Mouse (Mus musculus) thymus, postnatal 0 days (tissue): Measurements from ENCODE around the gene F13a1. TPM values are rescaled to one million over a fixed set of nuclear protein-coding genes. Genes with fewer than 3 reads are reported as not detected.

ENCODE experiments used
- DNase-seq: peaks from one replicate; pipeline ENCODE4 v3.0.0-alpha.2; 2015; ENCODE audit warnings: low spot score
- polyA plus RNA-seq: library from polyadenylated mRNA; unstranded; fragments of >200 nt; fragmentation: Nextera tagmentation; extraction: Ambion mirVana; gene quantifications from 2 replicates; pipeline ENCODE4 v1.2.1, GENCODE M21; 2015

Gene F13a1
- 25.3 and 32.3 TPM in 2 replicates for polyA plus RNA-seq

DNA sequence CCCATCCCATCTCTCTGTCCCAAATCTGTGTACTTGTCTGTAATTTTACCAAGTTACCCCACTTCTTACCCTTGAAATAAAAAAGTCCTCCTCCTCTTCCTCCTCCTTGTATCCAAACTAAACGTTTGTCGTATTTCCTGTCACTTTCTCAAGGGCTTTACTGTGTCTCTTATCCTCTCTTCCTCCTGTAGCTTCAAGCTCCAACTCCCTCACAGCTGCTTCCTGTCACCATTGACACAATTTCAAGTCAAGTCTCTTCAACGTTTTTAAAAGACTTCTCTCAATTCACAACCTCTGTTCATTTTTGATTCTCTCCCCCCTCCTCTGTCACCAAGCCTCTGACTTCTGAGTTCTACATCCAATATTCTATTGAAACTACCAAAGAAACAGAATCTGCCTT, at the start of gene F13a1:
Gene F13a1 (minus strand): TSS at position 119 of the 400 bp plus-strand sequence.
- DNase-seq, result peak; percentile 75

DNA sequence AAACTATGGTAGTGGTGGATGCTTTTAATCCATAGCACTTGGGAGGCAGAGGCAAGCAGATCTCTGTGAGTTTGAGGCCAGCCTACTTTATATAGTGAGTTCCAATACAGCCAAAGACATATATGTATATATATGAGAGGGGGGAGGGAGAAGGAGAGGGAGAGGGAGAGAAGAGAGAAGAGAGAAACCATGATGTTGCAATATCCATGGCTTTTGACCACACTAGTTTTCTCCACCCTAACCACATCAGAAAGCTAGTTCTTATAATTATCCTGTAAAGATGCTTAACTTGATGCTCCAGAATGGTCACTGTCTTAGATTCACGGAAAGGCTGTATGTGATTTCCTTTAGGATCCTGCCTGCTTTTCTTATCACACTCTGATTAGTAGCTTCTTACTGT, 41.6 kb upstream of the F13a1 start:
- DNase-seq, result no peak

DNA sequence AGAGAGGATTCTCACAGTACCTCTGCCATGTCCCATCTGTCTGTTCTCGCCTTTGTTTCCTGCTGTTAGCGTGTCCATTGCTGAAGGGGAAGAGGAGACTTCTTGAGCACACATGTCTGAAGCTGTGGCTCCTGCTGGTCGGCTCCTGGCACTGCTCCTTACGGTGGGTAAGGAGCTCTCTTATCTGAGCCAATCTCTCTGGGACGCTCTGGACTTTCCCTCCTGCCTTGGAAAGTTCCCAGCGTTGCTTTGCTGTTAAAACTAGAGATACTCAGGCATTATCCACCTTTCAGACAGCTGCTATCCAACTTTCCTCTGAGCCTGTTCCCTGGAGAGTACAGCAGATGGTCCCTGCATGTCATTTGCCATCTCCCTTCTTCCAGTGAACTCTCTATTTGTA, 39.1 kb upstream of the F13a1 start:
- no peak for DNase-seq

DNA sequence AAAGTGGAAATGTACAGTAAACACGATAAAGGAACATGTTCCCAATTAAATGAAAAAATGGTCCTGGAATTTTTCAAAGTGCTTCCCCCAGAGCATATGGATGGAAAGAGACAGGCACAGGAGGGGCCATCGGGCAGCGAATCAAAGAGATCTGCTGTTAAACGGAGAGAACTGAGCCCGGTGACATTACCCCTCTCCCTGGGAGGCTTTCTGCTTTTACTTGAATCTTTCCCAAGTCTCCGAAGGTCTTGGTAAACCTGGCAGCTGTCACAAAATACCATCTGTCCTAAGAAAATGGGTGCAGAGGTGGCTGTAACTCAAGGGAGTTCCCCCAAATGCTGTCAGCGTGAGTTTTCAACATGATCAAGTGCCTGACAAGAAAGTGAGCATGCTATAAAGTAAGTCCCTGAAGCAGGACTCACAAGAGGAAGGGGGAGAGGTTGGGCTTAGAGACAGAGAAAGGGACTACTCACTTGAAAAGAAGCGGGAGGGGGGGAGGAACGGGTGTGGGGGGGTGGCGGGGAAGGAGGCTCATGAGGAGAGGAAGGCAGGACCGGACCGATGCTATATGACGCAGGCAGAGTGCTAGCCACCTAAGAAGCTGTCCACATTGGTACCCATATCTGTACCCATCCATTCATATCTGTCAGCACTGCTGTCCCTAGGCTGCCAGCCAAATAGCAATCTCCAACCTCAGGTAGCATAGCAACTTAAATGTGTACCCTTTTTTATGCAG, 31.6 kb upstream of the F13a1 start:
- DNase-seq, result no peak

DNA sequence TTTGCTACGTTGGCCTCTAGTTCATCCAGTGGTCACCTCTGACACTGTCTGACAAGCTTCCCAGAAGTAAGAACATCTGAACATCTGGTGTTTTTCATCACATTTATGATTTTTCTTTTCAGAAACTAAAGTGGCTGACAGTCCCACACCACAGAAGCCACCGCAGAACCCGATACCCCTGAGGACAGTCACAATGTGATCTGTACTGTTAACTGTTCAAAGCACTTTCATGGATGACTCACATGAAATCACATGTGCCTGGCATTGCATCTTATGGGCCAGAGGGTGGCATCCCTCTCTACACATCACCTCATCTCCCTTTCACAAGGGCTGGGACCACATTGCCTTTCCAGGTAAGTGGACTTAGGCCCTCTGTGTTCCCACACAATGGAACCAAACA, 21.3 kb upstream of the F13a1 start:
- no peak for DNase-seq

DNA sequence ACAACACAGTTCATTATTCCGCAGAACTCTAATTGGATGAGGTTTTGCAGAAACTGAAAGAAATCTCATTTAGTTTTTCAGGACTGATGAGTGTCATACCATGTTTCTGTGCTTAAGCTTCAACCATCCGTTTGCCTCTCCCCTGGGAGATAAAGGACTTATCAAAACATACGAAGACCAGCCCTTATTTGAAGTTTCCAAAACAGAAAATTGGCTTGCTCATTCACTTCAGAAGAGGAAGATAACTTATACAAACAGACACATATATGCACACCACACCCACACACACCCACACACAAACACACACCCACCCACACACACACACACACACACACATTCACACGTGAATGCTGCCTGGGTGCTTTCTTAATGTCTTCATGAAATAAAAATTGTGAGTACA, 20.8 kb upstream of the F13a1 start:
- DNase-seq, result no peak

DNA sequence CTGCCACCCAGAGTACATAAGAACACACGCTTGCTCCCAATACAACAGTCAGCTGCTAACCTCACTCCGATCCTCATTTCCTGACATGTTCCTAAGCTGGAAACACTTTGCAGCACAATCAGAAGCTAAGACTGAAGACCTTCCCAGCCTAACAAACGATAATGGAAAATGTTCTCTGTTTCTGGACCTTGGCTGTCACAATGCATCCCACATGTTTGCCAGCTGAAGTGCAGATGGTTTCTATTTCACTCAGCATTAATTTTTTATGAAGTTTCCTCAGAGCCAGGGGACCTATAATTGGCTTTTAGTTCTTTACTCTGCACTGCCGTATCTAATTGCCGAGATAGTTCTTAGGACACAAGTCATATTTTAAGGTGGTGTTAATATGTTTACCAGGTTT, 10.8 kb upstream of the F13a1 start:
- no peak for DNase-seq

DNA sequence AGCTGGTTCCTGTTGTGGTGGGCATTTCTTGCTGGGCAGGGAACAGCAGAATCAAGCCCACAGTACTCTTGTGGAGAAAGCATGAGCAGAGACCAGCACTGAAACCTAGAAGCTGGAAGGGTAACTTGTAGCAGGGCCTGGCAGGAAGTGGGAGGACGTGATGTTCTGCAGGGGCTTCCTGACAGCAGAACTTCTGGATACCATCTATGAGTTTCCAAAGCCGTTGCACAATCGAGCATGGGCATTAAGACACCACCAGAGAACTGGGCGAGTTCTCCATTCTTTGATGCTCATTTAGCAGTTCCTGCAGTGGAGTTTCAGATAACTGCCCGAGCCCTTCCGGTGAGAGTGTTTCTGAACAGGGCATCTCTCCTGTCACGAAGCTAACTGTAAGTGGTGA, 6.6 kb upstream of the F13a1 start:
- peak; percentile 31 for DNase-seq

DNA sequence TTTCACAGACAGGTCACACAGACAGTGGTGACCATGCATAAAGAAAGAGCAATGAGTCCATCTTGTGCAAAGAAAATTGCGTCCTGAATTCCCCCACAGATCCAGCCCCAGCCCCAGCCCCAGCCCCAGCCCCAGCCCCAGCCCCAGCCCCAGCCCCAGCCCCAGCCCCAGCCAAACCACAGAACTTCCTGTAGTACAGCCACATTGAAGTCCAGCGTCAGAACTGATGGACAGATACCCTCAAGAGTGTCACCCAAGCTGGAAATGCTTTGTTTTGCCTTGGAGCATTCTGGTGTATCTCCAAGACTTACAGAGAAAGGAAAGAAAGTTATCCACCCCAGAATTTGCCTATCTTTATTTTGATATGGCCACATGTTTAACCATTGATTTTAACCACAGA, 413 bp downstream of the F13a1 start:
- DNase-seq, result no peak

DNA sequence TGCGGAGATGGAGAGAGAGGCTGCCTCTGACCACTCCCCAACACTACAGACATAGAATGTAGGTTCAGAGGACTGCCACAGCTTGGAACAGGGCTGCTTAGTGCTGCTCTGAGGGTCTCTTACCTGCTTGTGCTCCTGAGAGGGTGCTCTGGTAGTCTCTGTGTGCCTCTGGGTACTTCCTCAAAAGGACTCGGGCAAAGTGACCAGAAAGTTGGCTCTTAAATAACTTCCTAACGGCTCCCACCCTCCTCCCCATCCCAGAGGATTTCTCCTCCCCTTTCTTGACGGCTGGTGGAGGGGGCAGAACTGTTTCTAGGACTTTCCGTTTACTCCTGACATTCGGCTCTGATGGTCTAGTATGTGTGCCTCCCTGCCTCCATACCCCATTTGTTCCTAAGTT, 1.0 kb downstream of the F13a1 start:
- DNase-seq, result no peak

DNA sequence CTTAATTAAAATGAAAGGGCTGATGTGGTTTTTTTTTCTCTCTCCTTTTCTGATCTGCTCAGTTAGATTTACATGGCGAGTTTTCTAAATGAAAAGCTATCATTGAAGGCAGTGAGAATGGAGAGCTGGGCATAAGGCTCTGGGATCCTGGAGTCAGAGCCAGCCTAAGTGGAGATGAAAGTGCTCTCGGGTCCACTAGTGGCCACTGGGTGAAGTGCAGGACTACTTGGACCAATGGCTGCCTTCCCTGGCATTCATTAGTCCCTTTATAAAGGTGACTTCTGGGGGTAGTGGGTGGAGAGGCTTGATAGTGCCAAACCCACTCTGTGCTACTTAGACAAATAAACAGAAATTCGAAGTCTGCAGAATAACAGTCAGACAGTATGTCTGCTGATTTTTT, 5.0 kb downstream of the F13a1 start:
- DNase-seq, result no peak

DNA sequence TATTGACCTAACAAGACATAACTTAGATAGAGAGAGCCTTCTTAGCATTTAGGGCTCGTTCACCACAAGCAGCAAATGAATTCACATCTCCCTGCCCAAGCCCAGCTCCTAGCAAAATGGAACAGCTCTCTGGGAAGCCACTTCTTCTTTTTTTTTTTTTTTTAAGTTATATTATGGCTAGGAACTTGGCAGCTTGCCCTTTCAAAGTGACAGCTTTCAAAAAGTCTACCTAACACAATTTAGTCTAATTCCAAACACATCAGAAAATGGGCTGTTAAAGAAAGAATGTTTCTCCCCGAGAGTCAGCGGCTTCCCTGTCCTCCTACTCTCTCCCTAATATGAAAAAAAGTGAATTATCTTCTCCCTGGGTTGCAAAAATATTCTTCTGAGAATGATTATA, 15.3 kb downstream of the F13a1 start:
- DNase-seq, result no peak

DNA sequence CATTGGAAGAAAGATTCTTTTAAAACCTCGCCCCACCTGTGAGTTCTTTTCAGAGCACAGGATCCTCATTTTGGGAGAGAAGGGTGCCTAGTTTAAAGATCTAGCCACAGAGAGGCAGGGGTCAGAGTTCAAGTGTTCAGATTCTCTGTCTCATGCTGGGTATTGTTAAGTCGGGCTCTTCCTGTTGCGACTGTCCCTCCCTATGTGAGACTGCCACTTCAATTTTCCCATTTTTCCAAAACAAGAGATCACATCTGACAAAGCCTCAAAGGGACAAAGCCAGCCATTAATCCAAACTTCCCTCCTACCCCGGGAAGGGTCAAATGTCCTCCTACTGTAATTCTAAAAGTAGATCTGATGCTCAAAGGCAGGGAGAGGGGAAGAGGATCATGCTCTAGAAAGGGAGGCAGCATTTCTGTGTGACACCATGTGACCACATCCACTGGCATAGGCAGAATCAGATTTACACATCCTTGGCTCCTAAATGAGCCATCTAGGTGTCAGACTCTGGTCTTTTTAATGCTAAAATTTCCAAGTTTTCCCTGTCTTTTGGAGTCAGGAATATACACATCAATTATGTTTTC, 24.0 kb downstream of the F13a1 start:
- no peak for DNase-seq

DNA sequence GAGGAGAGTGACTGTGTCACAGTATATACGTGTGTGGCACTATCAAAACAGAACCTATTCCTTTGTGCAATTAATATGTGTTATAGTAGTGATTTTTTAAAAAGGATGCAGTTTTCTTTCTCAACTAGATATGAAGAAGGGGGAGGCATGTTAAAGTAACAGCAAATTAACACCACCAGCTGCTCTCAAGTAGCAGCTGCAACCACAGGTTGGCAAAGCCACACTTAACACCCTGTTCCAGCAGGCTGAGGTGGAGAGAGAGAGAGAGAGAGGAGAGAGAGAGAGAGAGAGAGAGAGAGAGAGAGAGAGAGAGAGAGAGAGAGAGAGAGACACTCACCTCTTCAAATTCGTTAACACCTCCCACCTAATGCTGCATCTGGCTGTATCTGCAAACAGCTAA, 28.5 kb downstream of the F13a1 start:
- peak; percentile 71 for DNase-seq

DNA sequence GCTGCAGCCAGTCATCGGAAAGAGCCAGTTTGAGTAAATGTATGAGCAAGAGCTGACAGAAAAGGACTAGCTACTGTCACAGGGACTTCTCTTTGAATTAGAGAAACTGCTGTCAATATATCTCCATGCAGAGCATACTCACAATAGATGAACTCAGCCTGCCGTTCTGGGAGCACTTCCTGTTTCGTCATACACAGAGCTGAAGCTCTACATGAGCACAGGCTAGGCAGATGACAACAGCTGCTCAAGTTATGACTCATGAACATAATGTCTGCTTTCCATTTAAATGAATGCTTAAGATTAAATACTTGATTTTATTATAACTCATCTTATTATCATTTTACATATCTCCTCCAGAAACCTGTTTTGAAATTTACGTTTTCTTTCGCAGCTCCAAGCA, 39.3 kb downstream of the F13a1 start:
- peak; percentile 36 for DNase-seq

DNA sequence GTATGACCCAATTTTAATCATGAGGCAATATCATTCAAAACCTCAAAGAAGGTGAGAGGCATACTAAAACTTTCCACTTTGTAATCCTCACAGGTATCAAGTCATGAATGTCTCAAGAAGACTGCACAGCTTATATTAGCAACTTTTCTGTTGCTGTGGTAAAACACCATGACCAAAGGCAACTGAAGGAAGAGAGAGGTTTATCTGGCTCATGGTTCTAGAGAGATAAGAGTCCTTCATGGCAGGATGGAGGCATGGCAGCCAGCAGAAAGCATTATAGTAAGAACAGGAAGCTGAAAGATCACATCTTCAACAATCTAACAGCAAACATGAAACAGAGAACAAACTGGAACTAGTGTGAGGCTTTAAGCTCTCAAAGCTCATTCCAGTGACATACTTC, 43.8 kb downstream of the F13a1 start:
- peak; percentile 8 for DNase-seq

DNA sequence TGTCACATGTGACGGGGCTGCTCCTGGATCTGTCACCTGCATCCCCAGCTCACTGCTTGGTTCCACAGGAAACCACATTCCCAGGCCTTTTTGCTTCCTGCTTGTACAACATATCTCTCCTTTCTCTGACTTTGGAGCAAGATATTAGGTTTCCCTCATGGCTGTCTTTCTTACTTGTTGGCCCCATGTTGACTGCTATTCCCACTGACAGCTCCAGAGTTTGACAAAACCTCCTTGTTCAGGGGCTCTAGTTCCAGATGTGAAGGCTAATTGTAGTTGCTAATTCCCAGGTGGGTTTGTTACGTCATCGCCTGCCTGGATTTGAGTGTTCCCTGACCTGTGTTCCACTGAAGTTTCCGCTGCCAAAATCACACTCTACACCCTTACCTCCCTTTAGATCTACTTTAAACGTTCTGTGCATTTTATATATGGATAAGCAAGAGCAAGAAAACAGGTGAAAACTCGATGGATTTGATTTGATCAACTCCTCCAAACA, 50.8 kb downstream of the F13a1 start:
- no peak for DNase-seq

DNA sequence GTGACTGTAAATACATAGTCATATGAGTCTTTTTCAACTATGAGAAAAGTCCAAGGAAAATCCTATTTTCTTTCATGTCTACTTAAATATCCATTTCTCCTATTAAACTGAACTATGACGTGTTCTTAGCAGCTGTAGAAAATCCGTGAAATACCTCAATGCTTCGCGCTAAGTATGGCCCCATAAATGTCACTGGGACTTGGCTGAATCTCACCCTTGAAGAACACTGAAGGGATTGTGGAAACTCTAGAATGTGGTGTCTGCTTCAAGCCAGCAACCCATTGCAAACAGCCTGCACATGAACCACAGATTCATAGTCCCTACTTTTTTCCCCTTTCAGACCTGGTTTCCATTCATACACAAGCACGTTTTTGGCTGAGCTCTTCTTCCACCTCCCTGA, 56.5 kb downstream of the F13a1 start:
- no peak for DNase-seq

DNA sequence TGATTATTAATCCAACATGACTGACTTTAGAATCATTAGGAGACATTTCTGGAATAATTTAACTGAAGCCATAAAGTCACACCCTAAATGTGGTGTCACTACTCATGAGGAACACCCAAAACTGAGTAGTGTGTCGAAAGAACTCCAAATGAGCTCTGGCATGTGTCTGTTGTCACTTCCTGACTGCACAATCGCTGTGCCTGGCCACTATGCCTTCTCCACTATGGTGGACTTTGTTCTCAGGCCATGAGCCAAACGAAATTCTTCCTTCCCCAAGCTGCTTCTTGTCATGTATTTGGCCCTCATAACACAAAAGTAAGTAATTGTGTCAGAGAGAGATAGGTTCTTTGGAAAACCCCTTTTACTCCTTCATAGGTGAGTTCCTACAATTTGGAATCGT, 61.7 kb downstream of the F13a1 start:
- DNase-seq, result no peak

DNA sequence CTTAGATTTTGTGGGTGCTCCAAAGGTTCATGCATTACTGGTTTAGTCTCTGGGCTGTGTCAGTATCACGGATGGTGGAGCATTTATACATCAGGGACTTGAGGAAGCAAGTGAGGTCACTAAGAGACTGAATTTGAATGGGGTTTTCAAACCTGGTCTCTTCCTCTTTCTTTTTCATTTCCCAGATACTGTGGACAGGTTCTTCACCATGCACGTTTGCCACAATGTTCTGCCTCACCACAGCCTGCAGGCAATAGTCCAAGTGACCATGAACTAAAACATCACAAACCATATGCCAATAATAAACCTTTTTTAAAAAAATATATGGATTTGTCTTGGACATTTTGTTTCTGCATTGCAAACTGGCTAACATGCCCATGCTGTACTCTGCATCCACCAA, 77.0 kb downstream of the F13a1 start:
- DNase-seq, result no peak

DNA sequence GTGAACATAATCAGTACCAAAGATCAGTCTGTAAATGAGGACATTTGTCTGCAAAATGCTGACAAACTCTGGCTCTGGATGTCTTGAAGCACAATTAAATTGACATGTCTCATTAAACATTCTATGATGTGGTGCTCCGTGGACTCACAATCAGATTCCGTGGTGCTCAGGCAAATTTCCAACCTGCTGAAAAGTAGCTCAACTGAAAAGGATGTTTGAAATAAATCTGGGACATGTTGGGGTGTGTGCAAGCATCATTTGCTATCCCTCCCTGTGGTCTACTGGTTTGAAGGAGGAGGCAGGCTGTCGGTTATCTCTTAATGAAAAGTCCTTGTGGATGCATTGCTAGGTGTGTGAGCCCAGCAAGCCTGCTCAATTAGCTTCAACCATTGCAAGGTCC, 77.8 kb downstream of the F13a1 start:
- DNase-seq, result no peak

DNA sequence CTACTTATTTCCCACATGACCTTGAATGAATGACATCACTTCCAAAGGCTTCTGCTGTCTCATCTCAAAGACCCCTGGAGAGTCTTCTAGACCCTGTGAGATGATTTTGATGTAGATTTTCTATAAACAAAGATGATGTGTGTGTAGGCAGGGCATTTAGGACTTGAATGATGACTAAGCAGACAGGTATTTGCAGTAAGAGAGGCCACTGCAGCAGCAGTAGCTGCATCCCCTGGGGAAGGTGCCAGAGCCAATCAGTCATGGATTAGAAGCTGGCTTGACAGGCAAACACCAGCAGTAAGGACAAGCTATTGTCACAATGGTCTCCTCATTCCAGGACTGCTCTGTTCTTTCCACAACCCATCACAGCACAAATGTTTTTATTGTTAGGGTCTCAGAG, 87.1 kb downstream of the F13a1 start:
- no peak for DNase-seq

DNA sequence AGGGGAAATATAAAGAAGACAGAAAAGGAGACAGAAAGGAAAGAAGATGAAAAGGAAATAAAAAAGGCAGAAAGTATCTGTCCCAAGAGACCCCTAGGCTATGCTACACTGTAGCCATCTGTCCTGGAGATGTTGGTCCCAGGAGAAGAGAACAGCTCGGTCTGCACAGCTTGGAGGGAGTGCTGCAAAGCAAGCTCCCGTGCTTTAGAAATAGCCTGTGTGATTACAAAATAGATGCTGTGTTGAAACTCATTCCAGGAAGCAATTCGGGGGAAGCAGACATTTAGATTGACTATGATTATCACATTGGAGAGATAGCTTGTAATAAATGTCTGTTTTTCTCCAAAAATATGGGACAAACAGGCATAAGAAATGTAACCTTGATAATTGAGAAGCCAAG, 91.0 kb downstream of the F13a1 start:
- no peak for DNase-seq
